Mouse (Mus musculus) erythroblast, embryonic 14.5 days (primary cell): Measurements from ENCODE around the gene Rspo4.

ENCODE experiments used
- GATA1 ChIP-seq: IDR thresholded peaks from 2 replicates; pipeline ENCODE4 v1.6.1; 2012; ENCODE audit warnings: low read length, inconsistent platforms, mixed read lengths
- TAL1 ChIP-seq: IDR thresholded peaks from 3 replicates; pipeline ENCODE4 v1.6.1; 2012; ENCODE audit warnings: low read length, inconsistent platforms, mixed read lengths

DNA sequence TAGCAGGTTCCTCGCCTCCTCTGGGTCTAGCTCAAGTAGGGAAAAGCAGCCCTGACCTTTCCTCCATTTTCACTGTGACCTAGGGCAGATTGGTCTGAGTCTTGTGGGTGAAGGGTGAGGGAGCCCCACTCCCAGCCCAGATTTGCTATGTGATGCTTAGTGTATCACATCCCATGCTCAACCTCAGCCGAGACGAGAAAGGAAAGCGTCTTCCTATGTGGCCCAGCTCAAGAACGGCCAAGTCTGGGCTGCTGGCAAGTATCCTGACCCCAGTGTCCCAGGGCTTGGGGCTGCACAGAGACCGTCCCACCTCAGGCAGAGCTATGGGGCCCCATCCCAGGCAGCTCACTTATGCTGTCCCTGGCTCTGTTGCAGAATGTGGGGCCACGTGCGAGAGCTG lies 25.5 kb downstream of the Rspo4 start:
- TF ChIP-seq GATA1 (no peak), TAL1 (no peak)
